Mouse (Mus musculus): ENCODE results near the gene Ung.

Gene Ung

DNA sequence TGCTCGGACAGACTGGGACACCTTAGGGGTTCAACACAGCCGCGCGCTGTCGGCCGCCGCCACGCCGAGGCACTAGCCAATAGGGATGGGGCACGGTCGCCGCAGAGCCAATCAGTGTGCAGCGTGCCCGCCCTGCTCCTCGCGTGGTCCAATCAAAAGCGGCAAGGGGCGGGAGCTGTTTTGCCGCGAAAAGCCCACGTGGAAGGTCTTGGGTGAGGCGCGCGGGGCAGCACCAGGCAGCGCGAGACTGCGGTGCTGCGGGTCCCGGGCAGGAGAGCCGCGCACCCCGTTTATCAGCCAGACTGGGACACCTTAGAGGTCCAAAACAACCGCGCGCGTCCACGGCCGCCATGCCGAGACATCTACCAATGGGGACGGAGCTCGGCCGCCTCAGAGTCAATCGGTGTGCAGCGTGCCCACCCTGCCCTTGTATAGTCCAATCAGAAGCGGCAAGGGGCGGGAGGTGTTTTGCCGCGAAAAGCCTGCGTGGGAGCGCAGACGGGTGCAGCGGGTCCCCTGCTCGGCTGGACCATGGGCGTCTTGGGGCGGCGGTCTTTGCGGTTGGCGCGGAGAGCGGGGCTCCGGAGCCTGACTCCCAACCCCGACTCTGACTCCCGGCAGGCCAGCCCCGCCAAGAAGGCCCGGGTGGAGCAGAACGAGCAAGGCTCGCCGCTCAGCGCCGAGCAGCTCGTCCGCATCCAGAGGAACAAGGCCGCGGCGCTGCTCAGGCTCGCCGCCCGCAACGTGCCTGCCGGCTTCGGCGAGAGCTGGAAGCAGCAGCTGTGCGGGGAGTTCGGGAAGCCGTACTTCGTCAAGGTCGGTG, 723 bp downstream of the Ung start:
- peak; percentile 96 for DNase-seq (ENCODE audit: low read depth)

DNA sequence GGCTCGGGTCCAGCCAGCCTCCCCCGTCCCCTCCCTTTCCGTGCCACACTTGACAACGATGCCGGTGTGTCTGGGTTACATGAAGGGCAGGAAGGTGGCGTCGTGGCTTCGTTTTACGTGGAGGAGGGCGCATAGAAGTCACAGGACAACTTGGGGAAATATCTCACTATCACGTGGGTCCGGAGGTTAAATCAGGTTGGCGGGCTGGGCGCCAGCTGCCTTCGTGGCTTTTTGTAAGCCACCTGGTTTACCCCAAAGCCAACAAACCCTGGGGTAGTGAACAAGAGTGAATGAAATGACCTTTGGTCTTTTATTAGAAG, 1.3 kb downstream of the Ung start:
- peak; percentile 89 for DNase-seq (ENCODE audit: low read depth)

DNA sequence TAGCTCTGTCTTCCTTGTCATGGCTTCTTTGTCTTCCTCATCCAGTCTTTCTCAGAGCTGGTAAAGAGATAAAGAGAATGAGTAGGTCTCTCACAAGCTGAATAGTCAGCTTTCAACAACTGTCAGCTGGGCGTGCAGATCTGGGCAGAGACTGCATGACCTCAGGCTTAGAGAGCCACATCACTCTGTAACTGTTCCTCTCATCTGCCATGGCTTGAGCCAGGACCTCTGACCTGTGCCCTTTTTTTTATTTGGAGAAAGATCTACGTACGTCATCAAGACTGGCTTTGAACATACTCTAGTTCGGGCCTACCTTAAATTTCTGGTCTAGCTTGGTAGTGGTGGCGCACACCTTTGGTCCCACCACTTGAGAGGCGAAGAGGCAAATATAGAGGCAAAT, 2.7 kb downstream of the Ung start:
- no peak for DNase-seq (ENCODE audit: low read depth)

DNA sequence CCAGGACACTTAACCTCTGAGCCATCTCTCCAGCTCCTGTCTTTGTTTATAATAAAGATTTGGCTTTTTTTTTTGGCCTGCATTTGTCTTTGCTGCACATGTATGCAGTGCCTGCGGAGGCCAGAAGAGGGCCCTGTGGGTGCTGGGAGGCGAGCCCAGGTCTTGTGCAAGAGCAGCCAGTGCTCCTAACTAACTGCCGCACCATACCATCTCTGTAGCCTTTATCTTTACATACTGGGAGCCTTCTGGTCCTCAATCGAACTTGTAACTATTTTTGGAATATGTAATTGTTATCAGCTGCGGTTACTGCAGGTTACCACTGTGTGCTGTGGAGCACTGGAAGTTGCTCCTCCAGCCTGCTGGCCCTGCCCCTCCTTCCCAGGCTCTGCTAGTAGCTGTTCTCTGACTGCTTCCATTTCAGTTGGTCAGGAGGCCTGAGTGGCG, 3.9 kb downstream of the Ung start:
- peak; percentile 31 for DNase-seq (ENCODE audit: low read depth)

DNA sequence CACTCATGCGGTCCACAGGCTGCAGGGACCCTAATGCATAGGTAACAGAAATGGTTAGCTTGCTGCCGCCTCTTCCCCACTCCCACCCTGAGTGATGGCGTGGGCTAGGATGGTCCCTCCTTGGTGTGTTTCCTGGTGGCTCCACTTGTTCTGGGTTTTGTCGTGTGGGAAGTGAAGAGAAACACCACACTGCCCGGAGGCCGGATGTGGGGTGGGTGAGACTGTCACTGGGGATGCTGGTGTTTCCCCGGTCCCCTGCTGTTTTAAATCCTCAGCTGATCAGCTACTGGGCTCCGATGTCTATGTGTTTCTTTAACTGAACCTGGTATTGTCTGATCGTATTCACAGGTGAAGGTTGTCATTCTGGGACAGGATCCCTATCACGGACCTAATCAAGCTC, 5.3 kb downstream of the Ung start:
- peak; percentile 66 for DNase-seq (ENCODE audit: low read depth)

DNA sequence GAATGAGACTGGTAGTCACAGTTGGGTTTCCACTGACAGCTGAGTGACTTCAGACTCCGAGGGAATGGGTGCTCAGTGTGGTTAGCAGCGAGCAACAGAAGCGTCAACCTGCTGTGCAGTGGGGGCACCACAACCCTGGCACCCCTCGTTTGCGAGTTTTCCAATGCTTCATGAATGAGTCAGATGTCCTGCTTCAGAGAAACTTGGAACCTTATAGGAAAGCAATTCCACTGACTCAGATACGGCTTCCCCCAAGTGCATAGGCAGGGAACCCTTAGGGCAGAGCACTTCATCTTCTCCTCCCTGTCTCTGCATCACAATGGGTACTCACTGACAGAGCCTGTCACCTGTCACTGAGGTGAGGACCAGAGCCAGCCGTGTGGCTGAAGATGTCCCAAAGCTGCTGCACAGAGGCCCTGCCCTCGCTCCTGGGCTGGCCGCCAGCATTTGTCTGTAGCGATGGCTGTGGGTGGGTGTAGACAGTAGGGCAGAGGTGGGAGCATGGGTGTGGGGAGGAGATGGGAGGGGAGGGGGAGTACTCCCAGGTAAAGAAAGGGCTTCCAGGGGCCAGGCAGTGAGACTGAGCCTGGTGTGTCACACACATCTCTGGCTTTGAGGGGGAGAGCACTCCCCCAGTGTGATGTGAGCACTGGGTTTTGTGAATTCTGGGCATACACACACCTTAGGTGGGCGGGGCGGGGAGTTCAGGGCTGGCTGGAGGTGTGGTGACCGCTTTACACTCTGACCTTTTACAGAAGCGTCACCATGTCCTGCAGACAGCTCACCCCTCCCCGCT, 7.5 kb downstream of the Ung start:
- DNase-seq (ENCODE audit: low read depth): no peak

DNA sequence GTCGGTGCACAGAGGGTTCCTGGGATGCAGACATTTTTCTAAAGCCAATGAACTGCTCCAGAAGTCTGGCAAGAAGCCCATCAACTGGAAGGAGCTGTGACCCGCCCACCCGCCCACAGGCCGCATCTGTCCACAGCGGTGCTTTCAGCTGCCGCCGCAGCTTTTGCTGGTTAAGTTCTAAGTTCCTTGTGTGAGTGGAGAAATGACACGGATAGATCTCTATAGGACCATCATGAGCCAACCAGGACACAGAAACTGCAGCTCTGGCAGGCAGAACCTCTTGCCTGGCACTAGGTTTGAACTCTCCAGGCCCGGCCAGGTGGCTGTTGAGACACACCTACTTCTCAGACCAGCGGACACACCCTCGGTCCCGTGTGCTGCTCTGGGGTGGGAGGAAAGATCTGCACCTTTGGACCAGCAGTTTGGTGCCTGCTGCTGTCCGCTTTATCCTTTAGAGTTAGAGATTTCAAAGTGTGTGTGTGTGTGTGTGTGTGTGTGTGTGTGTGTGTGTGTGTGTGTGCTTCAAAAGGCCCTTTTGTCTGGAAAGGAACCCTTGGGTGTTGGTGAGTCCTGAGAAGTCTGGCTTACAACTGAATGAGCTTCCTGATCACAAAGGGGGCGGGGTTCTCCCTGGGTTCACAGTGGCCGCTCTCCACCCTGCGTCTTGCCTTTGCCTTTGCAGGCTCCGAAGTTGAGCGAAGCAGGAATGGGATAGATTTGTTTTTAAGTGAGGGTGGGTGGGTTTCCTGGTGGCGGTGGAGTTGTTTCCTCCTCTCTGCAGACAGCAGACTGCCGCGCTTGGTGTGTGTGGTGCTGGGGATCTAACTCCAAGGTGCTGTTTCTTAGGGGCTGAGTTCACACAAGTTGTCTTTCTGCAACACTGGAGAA, 8.3 kb downstream of the Ung start:
- no peak for DNase-seq (ENCODE audit: low read depth)

DNA sequence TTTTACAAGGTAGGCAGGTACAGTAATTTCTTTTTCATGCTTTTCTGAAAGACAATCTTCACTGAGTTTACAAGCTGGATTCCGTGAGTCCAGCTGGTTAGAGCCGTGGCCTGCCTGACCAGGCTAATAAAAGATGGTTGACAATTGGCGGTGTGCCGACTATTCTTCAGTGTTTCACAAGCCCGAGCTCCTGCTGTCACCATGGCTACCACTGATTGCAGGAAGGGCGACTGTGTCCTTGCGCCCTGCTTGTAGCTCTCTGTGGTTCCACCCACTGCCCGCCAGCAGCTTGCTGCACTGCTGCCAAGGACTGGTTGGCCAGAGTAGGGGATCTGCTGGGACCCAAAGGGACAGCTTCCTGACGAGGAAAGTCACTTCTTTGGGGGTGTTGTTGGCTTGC, 9.0 kb downstream of the Ung start:
- no peak for DNase-seq (ENCODE audit: low read depth)

DNA sequence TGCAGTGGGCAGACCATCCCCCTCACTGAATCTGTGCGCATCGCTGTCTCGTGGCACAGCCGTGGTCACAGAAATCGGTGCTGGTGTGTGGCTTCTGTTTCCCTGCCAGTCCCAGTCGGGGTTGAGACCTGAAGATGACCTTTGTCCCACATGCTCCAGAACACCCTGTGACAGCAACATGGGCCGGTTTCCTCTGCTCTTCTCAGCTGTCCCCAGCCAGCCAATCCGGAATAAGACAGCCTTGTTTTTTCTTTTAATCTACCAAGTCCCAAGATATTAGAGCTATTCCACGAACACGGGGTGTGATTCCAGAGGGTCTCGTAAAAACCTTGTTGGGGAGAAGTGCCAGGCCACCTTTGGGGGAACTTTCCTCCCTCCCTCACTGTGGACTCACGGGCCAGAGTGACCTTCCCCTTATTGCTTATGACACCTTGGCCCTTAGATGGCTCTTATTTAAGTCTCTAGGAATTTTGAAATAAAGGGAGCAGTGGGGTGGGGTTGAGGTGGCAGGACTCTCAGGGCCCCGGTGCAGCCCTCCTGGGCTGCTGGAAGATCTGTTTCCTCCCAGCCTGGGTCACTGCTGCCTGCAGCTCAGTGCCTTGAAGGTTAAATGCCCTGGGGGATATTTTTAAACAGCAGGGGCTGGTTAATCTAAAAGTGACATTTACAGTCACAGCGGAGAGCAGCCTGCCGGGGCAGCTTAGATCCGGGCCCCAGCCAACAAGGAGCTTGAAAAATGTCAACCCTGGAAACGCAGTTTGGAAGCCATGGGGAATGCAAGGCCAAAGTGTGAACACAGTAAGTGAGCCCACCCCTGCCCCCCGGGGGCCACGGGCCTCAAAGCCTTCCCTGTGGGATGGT, 16.1 kb downstream of the Ung start, which contains the start of gene Acacb:
Gene Acacb, plus strand, starts transcription at position 508 of the 861 bp plus-strand sequence.
- no peak for DNase-seq (ENCODE audit: low read depth)

DNA sequence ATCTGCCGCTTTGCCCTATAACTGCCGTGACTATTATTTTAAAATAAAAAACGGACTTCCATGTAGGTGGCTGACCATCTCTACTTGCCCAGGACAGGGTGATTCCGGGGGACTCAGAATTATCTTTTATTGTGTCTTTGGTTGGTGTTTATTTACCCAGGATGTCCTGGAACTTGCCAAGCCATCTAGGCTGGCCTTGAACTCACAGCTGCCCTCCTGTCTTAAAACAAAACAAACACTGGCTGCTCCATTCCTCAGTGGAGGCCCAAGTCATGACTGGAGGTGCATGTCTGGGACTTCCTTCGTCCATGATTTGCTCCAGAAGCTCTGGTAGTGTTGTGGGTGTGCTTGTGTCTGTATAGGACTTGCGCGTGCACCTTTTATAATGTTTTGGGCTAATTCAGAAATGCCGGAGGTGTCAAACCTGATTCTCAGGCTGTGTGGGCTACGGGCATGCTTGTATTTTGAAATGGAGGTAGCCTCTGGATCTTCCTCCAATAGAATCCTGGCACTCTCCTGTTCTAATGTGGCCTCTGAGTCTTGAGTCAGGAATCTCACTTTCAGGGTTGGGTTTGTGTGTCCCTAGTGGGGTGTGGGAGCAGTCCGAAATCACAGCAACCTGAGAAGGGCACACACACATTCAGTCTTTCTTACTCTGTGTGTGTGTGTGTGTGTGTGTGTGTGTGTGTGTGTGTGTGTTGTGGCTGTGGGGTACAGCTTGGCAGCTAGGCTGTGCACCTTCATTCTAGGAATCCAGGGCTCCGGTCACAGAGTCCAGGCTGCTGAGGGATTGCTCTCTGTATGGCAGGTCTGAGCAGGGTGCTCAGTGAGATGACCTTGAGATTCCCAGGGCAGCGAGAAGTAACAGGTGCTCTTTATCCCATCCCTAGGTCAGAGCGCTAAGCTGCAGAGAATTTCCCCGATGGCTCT, 17.1 kb downstream of the Ung start:
- DNase-seq (ENCODE audit: low read depth): no peak

DNA sequence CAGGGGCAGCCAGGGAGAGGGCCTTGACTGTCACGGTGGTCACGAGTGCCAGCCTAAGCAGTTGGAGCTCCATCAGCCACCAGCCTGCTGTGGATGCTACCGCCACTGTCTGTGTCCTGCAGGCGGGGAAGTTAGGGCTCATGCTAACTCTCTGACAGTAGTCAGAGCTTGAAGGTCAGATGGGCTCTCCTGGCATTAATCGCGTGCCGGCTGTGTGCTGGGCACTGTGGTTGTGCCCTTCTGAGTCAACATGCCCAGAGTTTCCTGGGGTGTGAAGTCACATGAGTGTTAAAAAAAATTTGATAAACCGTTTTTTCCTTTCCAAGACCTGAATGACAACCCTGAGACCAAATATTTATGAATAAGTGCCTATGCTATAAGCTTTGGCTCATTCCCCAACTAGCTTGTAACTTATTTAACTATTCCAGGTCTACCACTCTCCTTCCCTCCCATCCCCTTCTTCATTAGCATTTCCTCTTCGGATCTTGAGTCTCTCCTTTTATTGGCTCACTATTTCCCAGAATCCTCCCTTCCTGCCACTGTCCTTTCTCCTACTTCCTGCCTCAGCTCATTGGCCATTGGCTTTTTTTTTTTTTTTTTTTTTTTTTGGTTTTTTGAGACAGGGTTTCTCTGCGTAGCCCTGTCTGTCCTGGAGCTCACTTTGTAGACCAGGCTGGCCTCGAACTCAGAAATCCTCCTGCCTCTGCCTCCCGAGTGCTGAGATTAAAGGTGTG, 22.3 kb downstream of the Ung start:
- no peak for DNase-seq (ENCODE audit: low read depth)

DNA sequence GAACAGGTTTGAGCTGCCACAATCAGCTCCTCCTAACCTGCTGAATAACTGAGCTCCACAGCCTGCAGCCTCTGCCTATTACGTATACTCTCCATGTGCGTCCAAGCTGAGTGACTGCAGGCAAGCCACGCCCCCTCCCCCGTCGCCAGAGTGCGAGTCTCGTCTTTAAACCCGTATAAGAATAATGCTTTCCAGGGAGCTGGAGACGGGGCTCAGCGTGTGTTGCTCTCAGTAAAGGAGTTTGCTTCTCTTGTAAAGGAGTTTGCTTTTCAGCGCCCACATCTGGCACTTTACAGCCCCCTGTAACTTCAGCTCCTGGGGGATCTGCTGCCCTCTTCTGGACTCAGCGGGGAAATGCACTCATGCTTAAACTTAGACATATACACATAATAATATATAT, 23.3 kb downstream of the Ung start:
- peak; percentile 31 for DNase-seq (ENCODE audit: low read depth)

DNA sequence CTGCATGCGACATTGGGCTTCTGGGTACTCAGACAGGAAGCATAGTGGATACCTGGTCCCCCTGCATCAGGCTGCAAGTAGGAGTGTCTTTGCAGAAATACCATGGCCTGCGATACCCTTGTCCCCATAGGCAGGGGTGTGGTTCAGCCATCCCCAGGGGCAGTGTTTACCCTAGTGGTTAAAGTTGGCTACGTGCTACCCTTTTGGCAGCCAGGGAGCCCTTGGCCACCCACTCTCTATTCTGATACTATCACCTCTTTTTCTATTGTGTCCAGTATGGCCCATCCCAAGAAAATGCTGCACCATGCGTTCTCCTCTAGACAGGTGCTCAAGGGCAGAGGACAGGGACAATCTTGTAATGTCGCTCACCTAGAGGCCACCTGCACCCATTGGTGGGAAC, 24.6 kb downstream of the Ung start:
- no peak for DNase-seq (ENCODE audit: low read depth)

DNA sequence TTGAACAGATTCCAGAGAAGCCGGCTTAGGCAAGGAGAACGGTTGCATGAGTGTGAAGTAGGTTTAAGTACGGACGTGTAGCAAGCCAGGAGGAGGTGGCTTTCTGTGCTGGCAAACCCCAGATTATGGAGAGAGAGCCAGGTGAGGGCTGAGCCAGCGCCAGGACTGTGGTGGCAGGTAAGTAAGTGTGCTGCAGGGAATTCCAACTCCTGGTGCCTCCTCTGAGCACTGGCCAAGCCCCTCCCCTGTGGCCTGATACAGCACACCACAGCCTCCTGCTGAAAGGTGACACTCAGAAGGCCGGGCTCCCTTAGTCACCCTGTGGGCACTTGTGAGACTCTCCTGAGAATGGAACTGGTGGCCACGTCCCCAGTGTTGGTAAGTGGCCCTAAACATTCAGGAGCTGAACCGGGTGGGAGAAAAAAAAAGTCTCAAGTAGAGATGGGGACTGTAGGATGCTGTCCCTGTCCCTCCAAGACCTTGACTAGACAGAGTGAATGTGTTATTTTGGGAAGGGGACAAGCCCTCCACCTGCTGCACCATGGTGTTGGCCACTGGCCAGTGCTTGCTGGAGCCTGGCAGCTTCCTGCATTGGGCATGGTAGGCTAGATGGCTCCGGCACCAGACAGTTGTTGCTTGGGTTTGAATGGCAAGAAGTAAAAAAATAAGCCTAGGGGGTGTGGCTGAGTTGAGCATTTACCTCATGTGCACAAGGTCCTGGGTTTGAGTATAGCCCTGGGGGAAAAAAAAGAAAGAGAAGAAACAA, 25.2 kb downstream of the Ung start:
- DNase-seq (ENCODE audit: low read depth): no peak

DNA sequence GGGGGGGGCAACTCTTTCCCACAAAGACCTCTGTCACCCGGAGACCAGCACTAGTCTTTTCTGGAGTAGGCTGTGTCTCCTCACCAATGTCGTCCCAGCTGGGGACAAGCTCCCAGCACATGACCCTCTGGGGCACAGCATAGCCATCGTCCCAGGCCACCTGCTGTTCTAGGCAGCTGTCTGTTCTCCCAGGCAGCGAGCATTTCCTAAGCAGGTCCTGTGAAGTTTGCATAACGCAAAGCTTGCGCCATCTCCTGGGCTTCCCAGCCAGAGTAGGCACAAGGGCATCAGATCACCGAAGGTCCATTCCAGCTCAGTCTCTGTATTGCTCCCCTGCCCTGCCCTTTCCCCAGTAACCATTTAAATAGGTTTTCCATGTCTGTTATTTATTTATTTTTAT, 27.1 kb downstream of the Ung start:
- no peak for DNase-seq (ENCODE audit: low read depth)

DNA sequence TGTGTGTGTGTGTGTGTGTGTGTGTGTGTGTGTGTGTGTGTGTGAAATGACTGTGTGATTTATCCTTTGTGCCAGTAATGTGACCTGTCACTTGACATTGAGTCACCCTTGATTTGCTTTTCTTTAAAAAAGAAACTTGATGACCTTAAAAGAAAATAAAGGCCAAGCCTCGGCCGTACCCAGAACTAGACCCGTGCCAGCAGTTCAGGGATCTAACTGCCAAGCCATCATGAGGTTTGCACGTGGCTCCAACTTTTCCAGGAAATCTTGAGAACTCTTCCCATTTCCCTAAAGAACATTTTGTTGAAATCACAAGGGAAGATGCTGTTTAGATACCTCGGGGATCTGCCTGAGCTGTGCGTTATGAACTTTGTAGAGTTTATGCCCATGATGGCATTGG, 31.2 kb downstream of the Ung start:
- no peak for DNase-seq (ENCODE audit: low read depth)

DNA sequence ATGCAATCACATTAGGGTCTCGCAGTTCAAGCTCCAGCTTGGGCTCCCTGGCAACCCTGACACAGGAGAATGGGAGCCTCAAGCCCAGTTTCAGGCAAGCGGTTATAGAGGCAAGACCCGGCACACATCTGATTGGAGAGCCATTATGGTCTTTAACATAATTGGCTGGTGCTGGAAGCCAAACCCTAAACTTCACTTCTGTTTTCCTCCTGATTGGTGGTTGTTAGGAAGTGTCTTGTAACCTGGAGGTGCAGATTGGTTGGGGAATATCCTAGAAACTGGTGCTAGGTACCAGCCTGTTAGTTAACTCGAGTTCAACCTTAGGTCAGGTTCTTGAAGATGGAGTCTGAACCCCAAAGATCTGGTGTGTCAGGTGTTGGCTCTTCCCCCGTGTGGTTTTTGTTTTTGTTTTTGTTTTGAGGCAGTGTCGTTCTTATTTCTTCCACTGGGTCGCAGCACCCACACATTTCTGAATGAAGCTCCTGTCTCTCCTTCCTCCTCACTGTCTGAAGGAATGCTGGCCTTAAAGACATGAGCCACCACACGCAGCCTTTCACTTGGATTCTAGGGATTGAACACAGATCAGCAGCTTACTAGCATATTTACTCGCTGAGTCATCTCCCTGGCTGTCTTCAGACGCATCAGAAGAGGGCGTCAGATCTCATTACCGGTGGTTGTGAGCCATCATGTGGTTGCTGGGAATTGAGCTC, 32.1 kb downstream of the Ung start:
- DNase-seq (ENCODE audit: low read depth): peak; percentile 34

DNA sequence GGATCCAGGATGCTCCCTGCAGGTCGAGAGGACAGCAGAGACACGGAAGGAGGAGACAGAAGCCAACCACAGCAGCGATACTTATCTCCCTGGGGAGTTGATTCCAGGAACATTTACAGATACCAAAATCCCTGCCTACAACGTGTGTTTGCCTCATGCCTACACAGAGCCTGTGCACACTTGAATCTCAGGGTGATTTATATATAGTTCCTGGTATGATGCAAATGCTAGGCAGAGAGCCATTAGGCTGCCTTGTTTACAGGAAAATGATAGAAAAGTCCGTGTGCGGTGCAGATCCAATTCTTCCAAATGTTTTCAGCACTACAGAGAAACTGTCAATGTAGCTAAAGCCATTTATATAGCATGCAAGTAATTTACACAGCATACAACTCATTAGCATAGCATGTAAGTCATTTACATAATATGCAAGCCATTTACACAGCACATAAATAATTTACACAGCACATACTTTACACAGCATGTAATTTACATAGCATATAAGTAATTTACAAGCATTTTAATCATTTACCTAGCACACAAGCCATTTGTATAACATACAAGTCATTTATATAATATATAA, 33.0 kb downstream of the Ung start:
- DNase-seq (ENCODE audit: low read depth): no peak
